ENCODE assay signal across 7 mouse cellular contexts in genomic region chr2:91930761-91931291, GRCm38 (mm10). TPM values are rescaled to one million over a fixed set of nuclear protein-coding genes. Genes with fewer than 3 reads are reported as not detected.
DNase-seq lines count a peak whose midpoint lies in the region; ATAC-seq and TF ChIP-seq lines count a peak whose summit lies in the region.

No protein-coding gene starts in this region.

- no peaks in the 10 kb centered on the region; the same call in 1 of the 2 replicates for H3K27me3 ChIP-seq in thymus, adult 2 months (ENCODE audit: control insufficient read depth, insufficient read depth, low read length)
- 0 out of 2 replicates have a peak, but pooled peaks cover 3% of the 10 kb centered on the region for H3K27me3 ChIP-seq in forebrain, embryonic 13.5 days
- H3K27me3 ChIP-seq in neural tube, embryonic 15.5 days (replicated peaks): peaks cover 5% of the 10 kb centered on the region; the same call in 1 of the 2 replicates

- 47% methylated on average over 23 of the region's 23 CpGs for WGBS in thymus, adult 2 months
- WGBS in forebrain, embryonic 13.5 days: 2% methylated on average over 23 of the region's 23 CpGs
- 5% methylated on average over 23 of the region's 23 CpGs for WGBS in neural tube, embryonic 15.5 days

- intact Hi-C loops in gastrocnemius, postnatal 36 days (cut with DNase I): no loop called here

- no peak for ATAC-seq in forebrain, embryonic 13.5 days
- ATAC-seq in neural tube, embryonic 15.5 days (ENCODE audit: low FRiP score): no peak

- peaks cover 32% of the 10 kb centered on the region for H3K36me3 ChIP-seq in thymus, adult 2 months (ENCODE audit: control insufficient read depth, insufficient read depth, low read length)
- H3K36me3 ChIP-seq in forebrain, embryonic 13.5 days (ENCODE audit: poor library complexity, severe bottlenecking): peaks cover 28% of the 10 kb centered on the region
- peaks cover 1% of the 10 kb centered on the region; the same call in 1 of the 2 replicates for H3K36me3 ChIP-seq in neural tube, embryonic 15.5 days

- H3K9ac ChIP-seq in forebrain, embryonic 13.5 days: peak overlapping the region; percentile 94
- peak overlapping the region; percentile 62 for H3K9ac ChIP-seq in neural tube, embryonic 15.5 days (replicated peaks)

- no peak for TF ChIP-seq CTCF in thymus, adult 2 months (IDR thresholded peaks at IDR 0.05; ENCODE audit: borderline replicate concordance, control insufficient read depth, extremely low read depth, insufficient read depth, low read length, poor library complexity)

- no peaks in the 10 kb centered on the region for H3K9me3 ChIP-seq in forebrain, embryonic 13.5 days (replicated peaks)
- H3K9me3 ChIP-seq in neural tube, embryonic 15.5 days (replicated peaks): no peaks in the 10 kb centered on the region

- 0 out of 2 replicates have a peak overlapping the region, but pooled peaks have one; percentile 2 for H3K4me3 ChIP-seq in thymus, adult 2 months (ENCODE audit: control insufficient read depth, insufficient read depth, low read length)
- peak overlapping the region; percentile 75 for H3K4me3 ChIP-seq in forebrain, embryonic 13.5 days
- H3K4me3 ChIP-seq in neural tube, embryonic 15.5 days (replicated peaks): peak overlapping the region; percentile 54

- no peak for TF ChIP-seq POLR2A in thymus, adult 2 months (IDR thresholded peaks at IDR 0.05; ENCODE audit: control insufficient read depth, extremely low read depth, insufficient read depth, low read length, poor library complexity)

- H3K4me2 ChIP-seq in forebrain, embryonic 13.5 days: peak overlapping the region; percentile 87
- H3K4me2 ChIP-seq in neural tube, embryonic 15.5 days: peak overlapping the region; percentile 81

- no peak for DNase-seq in thymus, adult 2 months
- no peak for DNase-seq in thymus, postnatal 14 days
- DNase-seq in kidney, postnatal 25 days: peak; percentile 58 to 78
- no peak for DNase-seq in thymus, postnatal 36 days
- DNase-seq in gastrocnemius, postnatal 36 days: no peak

- no peak overlapping the region for H3K27ac ChIP-seq in thymus, adult 2 months (ENCODE audit: control insufficient read depth, insufficient read depth, low read length)
- H3K27ac ChIP-seq in forebrain, embryonic 13.5 days: peak overlapping the region; percentile 90
- H3K27ac ChIP-seq in neural tube, embryonic 15.5 days (replicated peaks): peak overlapping the region; percentile 81

- peaks cover 32% of the 10 kb centered on the region for H3K4me1 ChIP-seq in thymus, adult 2 months (replicated peaks; ENCODE audit: control insufficient read depth, insufficient read depth, low read length)
- peaks cover 48% of the 10 kb centered on the region for H3K4me1 ChIP-seq in forebrain, embryonic 13.5 days
- H3K4me1 ChIP-seq in neural tube, embryonic 15.5 days: peaks cover 40% of the 10 kb centered on the region

RNA-seq across cellular contexts. Expression of gene Mdk, which starts 1.3 kb away (rescaled TPM):
- 12.0 and 17.7 TPM in 2 replicates for polyA plus RNA-seq in thymus, adult 2 months (2012; rRNA removed)
- 609 and 621 TPM in 2 replicates for polyA plus RNA-seq in forebrain, embryonic 13.5 days (2015; fragmentation: Nextera tagmentation; extraction: Ambion mirVana)
- 161 and 243 TPM in 2 replicates for polyA plus RNA-seq in neural tube, embryonic 15.5 days (2015; fragmentation: Nextera tagmentation; extraction: Ambion mirVana)
- 1 to 10 TPM; 1.4 to 4.3 TPM for total RNA-seq in gastrocnemius, postnatal 36 days (2021)

RNA-seq across cellular contexts. Expression of gene Chrm4, which starts 3.8 kb away (rescaled TPM):
- 0.80 and 0.87 TPM in 2 replicates for polyA plus RNA-seq in thymus, adult 2 months (2012; rRNA removed)
- 0.83 and 0.88 TPM in 2 replicates for polyA plus RNA-seq in forebrain, embryonic 13.5 days (2015; fragmentation: Nextera tagmentation; extraction: Ambion mirVana)
- polyA plus RNA-seq in neural tube, embryonic 15.5 days (2015; fragmentation: Nextera tagmentation; extraction: Ambion mirVana): 1.4 and 1.5 TPM in 2 replicates
- total RNA-seq in gastrocnemius, postnatal 36 days (2021): not detected

RNA-seq across cellular contexts. Expression of gene Gm9821, which starts 14.7 kb away (rescaled TPM):
- polyA plus RNA-seq in thymus, adult 2 months (2012; rRNA removed): 0.08 TPM in 1 of 2 replicates, not detected in the other
- polyA plus RNA-seq in forebrain, embryonic 13.5 days (2015; fragmentation: Nextera tagmentation; extraction: Ambion mirVana): 0.18 and 0.41 TPM in 2 replicates
- polyA plus RNA-seq in neural tube, embryonic 15.5 days (2015; fragmentation: Nextera tagmentation; extraction: Ambion mirVana): 0.24 and 0.57 TPM in 2 replicates
- total RNA-seq in gastrocnemius, postnatal 36 days (2021): not detected

RNA-seq across cellular contexts. Expression of gene Dgkz, which starts 44.8 kb away (rescaled TPM):
- polyA plus RNA-seq in thymus, adult 2 months (2012; rRNA removed): 1,103 and 1,229 TPM in 2 replicates
- polyA plus RNA-seq in forebrain, embryonic 13.5 days (2015; fragmentation: Nextera tagmentation; extraction: Ambion mirVana): 18.5 and 23.1 TPM in 2 replicates
- polyA plus RNA-seq in neural tube, embryonic 15.5 days (2015; fragmentation: Nextera tagmentation; extraction: Ambion mirVana): 34.8 and 45.9 TPM in 2 replicates
- total RNA-seq in gastrocnemius, postnatal 36 days (2021): 10 to 100 TPM; 28.1 to 35.5 TPM

Comparison
In these comparisons a context has a peak if more than half of its experiments do, and no peak if none do; other contexts are left out.
1. DNase-seq: peak in kidney, postnatal 25 days (2 of 2); none in thymus, adult 2 months (single experiment), thymus, postnatal 14 days (single experiment), thymus, postnatal 36 days (0 of 2) and gastrocnemius, postnatal 36 days (0 of 2).
2. H3K4me3 ChIP-seq: peak in every context shown above with its lines; median percentile 75 in forebrain, embryonic 13.5 days; 54 in neural tube, embryonic 15.5 days; 2 in thymus, adult 2 months.